Mouse (Mus musculus) kidney, embryonic 15.5 days (tissue): Measurements from ENCODE around the gene Coa7. TPM values are rescaled to one million over a fixed set of nuclear protein-coding genes. Genes with fewer than 3 reads are reported as not detected.

Source experiments
- ATAC-seq: fragments of 200-750 bp; cut with Nextera tagmentation; replicated peaks from 2 replicates; pipeline ENCODE4 v1.8.0; 2017; ENCODE audit warnings: moderate TSS enrichment; ENCODE audit not compliant: low FRiP score
- H3K27ac ChIP-seq: fragments of 300-500 bp; sonication (generic); 2 replicates; pipeline ENCODE4 v1.5.1; 2015; ENCODE audit warnings: mild to moderate bottlenecking, inconsistent platforms
- H3K27me3 ChIP-seq: fragments of 300-500 bp; sonication (generic); 2 replicates; pipeline ENCODE4 v1.6.1; 2015; ENCODE audit warnings: inconsistent platforms
- H3K36me3 ChIP-seq: fragments of 300-500 bp; sonication (generic); 2 replicates; pipeline ENCODE4 v1.6.1; 2015; ENCODE audit warnings: inconsistent platforms
- H3K4me1 ChIP-seq: fragments of 300-500 bp; sonication (generic); 2 replicates; pipeline ENCODE4 v1.6.1; 2015; ENCODE audit warnings: inconsistent platforms
- H3K4me2 ChIP-seq: fragments of 300-500 bp; sonication (generic); 2 replicates; pipeline ENCODE4 v1.6.1; 2015; ENCODE audit warnings: moderate library complexity, mild to moderate bottlenecking, inconsistent platforms
- H3K4me3 ChIP-seq: fragments of 300-500 bp; sonication (generic); replicated peaks from 2 replicates; pipeline ENCODE4 v1.5.1; 2015; ENCODE audit warnings: mild to moderate bottlenecking, inconsistent platforms
- H3K9ac ChIP-seq: fragments of 300-500 bp; sonication (generic); 2 replicates; pipeline ENCODE4 v1.6.1; 2015; ENCODE audit warnings: mild to moderate bottlenecking, inconsistent platforms
- H3K9me3 ChIP-seq: fragments of 300-500 bp; sonication (generic); replicated peaks from 2 replicates; pipeline ENCODE4 v1.6.1; 2016; ENCODE audit warnings: inconsistent platforms
- WGBS: fragments of 180-500 bp; shearing (Covaris S2); methylation state at CpG from one replicate; pipeline ENCODE4 v1.1.7; 2015; ENCODE audit warnings: mixed read lengths; 5-methylcytosine and 5-hydroxymethylcytosine counted together
- polyA plus RNA-seq: library from polyadenylated mRNA; unstranded; fragments of >200 nt; fragmentation: Nextera tagmentation; extraction: Ambion mirVana; gene quantifications from 2 replicates; pipeline ENCODE4 v1.2.1, GENCODE M21; 2015

Gene Coa7
- 57.3 and 61.0 TPM in 2 replicates for polyA plus RNA-seq

- ATAC-seq, result peak; percentile 95
- Histone ChIP-seq H3K27me3 (no peaks in the 10 kb centered on the region), H3K4me2 (peak within 1 kb of the TSS; percentile 67), H3K36me3 (peaks cover 28% of the 10 kb centered on the region), H3K9ac (peak within 1 kb of the TSS; percentile 69), H3K4me3 (peak within 1 kb of the TSS; percentile 74), H3K4me1 (peaks cover 12% of the 10 kb centered on the region), H3K27ac (peak within 1 kb of the TSS; percentile 95), H3K9me3 (no peaks in the 10 kb centered on the region)
- WGBS, result under 1% methylated on average over 45 of the region's 45 CpGs
Measured at GRCm38 (mm10) chr4:108327730-108328484, at the start of gene Coa7. Gene Coa7, plus strand, starts transcription at chr4:108328140.

- Histone ChIP-seq H3K9ac (peak overlapping the region; percentile 90), H3K4me3 (peak overlapping the region; percentile 95), H3K4me1 (peaks cover 16% of the 10 kb centered on the region), H3K9me3 (0 out of 2 replicates have a peak, but pooled peaks cover 3% of the 10 kb centered on the region), H3K27me3 (no peaks in the 10 kb centered on the region), H3K36me3 (no peaks in the 10 kb centered on the region), H3K27ac (peak overlapping the region; percentile 95), H3K4me2 (peak overlapping the region; percentile 65)
- 1% methylated on average over 14 of the region's 14 CpGs for WGBS
- ATAC-seq, result 0 out of 2 replicates have a peak, but pooled peaks have one; percentile 12
Measured at GRCm38 (mm10) chr4:108300266-108300665, 27.7 kb upstream of the Coa7 start.

GRCm38 (mm10) chr4:108300670-108301373 is 27.1 kb upstream of the Coa7 start, which contains the start of gene Zyg11b:
Gene Zyg11b, minus strand, starts transcription at chr4:108301096.
- H3K9ac ChIP-seq, result peak within 1 kb of the TSS; percentile 90
- WGBS, result under 1% methylated on average over 52 of the region's 58 CpGs
- peak within 1 kb of the TSS; percentile 65 for H3K4me2 ChIP-seq
- peak within 1 kb of the TSS; percentile 95 for H3K4me3 ChIP-seq
- peak; percentile 97 for ATAC-seq
- H3K27ac ChIP-seq, result peak within 1 kb of the TSS; percentile 95
- no peaks in the 10 kb centered on the region for H3K27me3 ChIP-seq
- 0 out of 2 replicates have a peak, but pooled peaks cover 6% of the 10 kb centered on the region for H3K9me3 ChIP-seq
- peaks cover 16% of the 10 kb centered on the region for H3K4me1 ChIP-seq
- no peaks in the 10 kb centered on the region for H3K36me3 ChIP-seq

DNA sequence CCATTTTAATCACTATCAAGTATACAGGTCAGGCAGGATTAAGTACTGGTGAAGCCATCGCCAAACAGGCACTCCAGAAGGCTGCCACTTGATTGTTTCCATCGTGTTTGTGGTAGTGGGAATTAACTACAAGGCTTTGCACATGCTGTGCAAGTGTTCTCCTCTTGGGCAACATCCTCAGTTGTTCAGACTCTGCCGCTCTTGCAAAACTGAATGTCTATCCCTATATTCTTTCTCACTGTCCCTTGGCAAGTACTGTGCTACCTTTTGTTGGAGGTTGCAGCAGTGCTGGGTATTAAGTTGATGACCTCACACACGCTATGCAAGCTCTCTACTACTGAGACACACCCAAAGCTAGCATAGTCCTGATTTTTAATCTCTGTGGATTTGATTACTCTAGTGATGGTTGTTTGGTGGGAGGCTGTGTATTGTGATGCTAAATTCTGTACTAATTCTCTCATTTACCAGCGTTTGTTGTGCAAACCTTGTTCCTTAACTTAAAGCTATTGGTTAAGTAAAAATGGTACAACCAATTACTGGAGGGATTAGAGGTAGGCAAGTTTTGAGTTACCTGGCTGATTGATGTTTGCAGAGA is 25.5 kb upstream of the Coa7 start:
- Histone ChIP-seq H3K4me2 (no peak overlapping the region), H3K9ac (no peak overlapping the region), H3K36me3 (no peaks in the 10 kb centered on the region), H3K4me3 (no peak overlapping the region), H3K27ac (no peak overlapping the region), H3K27me3 (no peaks in the 10 kb centered on the region), H3K9me3 (peaks cover 9% of the 10 kb centered on the region; the same call in 1 of the 2 replicates), H3K4me1 (peaks cover 16% of the 10 kb centered on the region)
- 74% methylated on average over 5 of the region's 5 CpGs for WGBS
- ATAC-seq, result no peak

DNA sequence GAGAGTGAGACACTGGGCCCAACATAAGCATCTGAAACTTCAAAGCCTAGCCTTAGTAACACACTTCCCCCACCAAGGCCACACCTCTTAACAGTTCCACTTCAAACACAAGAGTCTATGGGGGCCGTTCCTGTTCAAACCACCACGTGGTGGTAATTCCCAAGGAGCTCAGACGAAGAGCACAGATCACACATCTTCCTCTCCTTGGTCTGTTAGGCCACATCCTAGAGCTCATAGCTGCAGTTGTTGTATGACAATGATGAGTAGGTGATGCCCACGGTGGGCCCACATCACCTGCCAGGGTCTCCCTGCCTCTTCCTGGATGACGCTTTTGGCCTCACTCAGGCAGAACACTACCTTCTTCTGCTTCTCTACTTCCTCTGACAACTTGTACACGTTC is 17.2 kb upstream of the Coa7 start:
- no peak for ATAC-seq
- WGBS, result 57% methylated on average over 6 of the region's 6 CpGs
- Histone ChIP-seq H3K27me3 (no peaks in the 10 kb centered on the region), H3K4me1 (no peaks in the 10 kb centered on the region), H3K4me3 (no peak overlapping the region), H3K4me2 (no peak overlapping the region), H3K27ac (no peak overlapping the region), H3K9me3 (peaks cover 9% of the 10 kb centered on the region; the same call in 1 of the 2 replicates), H3K9ac (no peak overlapping the region), H3K36me3 (no peaks in the 10 kb centered on the region)

- Histone ChIP-seq H3K9me3 (no peaks in the 10 kb centered on the region), H3K4me1 (peaks cover 4% of the 10 kb centered on the region), H3K4me3 (no peak overlapping the region), H3K27ac (0 out of 2 replicates have a peak overlapping the region, but pooled peaks have one; percentile 22), H3K27me3 (no peaks in the 10 kb centered on the region), H3K9ac (no peak overlapping the region), H3K4me2 (no peak overlapping the region), H3K36me3 (no peaks in the 10 kb centered on the region)
- 34% methylated on average over 5 of the region's 5 CpGs for WGBS
- peak; percentile 49; the same call in 1 of the 2 replicates for ATAC-seq
Measured at GRCm38 (mm10) chr4:108314041-108314440, 13.9 kb upstream of the Coa7 start.

DNA sequence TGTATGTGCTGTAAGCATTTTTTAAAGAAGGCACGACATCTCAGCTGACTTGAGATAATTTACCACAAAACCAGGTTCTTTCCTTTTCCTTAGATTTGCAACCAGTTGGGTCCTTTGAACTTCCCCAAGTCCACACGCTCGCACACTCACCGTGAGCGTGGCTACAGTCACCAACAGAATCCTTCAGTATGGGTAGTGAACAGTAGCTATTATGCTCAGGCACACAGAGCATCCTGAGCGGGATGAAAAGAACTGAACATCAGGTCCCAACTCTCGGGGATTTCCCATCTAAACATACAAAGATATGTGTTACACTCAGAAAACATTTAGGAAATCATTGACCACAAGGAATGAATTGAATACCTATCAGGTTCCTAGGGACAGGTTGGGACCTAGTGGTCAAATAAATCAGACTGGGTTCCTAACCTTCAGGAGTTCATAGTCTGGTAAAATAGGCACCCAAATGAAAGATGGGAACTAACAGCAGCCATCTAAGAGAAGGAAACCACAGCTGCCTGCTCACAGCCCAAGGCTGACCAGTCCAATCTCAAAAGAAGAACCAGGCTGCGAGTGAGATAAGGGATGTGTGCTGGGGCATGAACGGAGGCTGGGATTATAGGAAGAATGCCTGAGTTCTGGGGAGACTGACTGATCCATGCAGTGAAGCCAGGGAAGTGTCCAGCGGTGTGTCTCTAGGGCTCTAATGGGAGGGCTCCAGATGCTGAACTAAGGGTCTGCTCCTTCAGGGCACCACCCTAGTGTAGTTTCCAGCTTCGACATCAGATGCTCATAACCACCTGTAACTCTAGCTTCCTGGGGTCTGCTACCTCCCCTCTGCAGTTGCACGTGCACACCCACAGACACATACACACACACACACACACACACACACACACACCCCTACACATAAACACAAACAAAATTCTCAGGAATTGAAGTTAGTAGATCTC is 10.0 kb upstream of the Coa7 start:
- Histone ChIP-seq H3K4me1 (peaks cover 4% of the 10 kb centered on the region), H3K9ac (no peak overlapping the region), H3K4me3 (no peak overlapping the region), H3K4me2 (no peak overlapping the region), H3K27me3 (no peaks in the 10 kb centered on the region), H3K9me3 (no peaks in the 10 kb centered on the region), H3K36me3 (no peaks in the 10 kb centered on the region), H3K27ac (no peak overlapping the region)
- ATAC-seq, result no peak
- WGBS, result 80% methylated on average over 12 of the region's 12 CpGs

DNA sequence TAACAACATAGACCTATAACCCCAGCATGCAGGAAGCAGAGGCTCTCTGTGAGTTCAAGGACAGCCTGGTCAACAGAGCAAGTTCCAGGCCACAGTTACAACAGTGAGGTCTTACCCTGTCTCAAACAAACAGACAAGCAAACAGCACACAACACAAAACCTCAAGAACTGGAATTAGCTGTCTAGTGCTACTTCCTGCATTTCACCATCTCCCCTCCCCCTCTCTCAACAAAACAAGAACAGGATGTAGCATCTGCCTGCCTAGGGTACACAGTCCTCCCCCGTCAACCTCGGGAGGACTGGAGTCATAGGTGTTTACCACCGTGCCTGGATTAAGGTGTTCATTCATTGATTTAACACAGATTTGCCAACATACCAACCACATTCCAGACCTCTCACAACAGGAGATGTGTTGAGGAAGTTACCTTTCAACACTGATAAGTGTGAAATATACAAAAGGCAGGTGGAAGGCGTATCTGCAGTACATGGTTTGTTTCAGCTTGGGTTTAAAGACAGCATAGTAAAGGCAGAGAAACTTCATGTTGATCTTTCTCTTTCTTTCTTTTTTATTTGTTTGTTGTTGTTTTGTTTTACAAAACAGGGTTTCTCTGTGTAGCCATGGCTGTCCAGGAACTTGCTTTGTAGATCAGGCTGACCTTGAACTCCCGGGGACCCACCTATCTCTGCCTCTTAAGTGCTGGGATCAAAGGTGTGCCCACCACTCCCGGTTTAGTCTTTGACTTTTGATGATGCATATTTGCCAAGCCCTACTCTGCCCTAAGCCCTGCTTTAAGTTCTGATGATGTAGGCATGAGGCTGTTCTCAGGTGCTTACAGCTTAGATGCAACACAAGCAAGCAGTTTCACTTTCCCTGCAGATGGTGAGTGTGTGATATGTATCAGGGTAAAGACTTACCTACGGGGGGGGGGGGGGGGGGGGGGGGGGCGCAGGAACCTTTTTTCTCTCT is 9.0 kb upstream of the Coa7 start:
- Histone ChIP-seq H3K36me3 (no peaks in the 10 kb centered on the region), H3K27ac (no peak overlapping the region), H3K4me1 (peaks cover 4% of the 10 kb centered on the region), H3K4me3 (no peak overlapping the region), H3K9me3 (no peaks in the 10 kb centered on the region), H3K27me3 (no peaks in the 10 kb centered on the region), H3K4me2 (no peak overlapping the region), H3K9ac (no peak overlapping the region)
- WGBS, result 69% methylated on average over 7 of the region's 8 CpGs
- no peak; the same call in 1 of the 2 replicates for ATAC-seq

DNA sequence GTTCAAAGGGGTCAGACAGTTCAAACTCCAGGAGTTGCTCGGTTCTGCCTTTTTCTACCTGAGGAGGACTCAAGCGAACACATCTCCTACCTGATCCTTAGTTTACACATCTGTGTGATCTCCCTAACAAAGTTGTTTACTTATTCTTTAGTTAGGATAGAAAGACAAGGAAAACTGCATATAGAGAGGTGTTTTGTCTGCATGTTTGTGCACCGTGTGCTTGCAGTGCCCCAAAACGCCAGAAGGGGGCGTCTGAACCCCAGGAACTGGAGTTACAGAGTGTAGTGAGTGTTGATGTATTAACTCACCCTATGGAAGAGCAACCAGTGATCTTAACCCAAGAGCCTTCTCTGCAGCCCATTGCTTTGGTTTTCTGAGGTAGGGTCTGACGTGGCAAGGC is 8.2 kb upstream of the Coa7 start:
- Histone ChIP-seq H3K9ac (no peak overlapping the region), H3K9me3 (no peaks in the 10 kb centered on the region), H3K4me3 (no peak overlapping the region), H3K4me2 (no peak overlapping the region), H3K4me1 (peaks cover 4% of the 10 kb centered on the region), H3K36me3 (no peaks in the 10 kb centered on the region), H3K27me3 (no peaks in the 10 kb centered on the region), H3K27ac (no peak overlapping the region)
- 71% methylated on average over 6 of the region's 6 CpGs for WGBS
- ATAC-seq, result no peak

DNA sequence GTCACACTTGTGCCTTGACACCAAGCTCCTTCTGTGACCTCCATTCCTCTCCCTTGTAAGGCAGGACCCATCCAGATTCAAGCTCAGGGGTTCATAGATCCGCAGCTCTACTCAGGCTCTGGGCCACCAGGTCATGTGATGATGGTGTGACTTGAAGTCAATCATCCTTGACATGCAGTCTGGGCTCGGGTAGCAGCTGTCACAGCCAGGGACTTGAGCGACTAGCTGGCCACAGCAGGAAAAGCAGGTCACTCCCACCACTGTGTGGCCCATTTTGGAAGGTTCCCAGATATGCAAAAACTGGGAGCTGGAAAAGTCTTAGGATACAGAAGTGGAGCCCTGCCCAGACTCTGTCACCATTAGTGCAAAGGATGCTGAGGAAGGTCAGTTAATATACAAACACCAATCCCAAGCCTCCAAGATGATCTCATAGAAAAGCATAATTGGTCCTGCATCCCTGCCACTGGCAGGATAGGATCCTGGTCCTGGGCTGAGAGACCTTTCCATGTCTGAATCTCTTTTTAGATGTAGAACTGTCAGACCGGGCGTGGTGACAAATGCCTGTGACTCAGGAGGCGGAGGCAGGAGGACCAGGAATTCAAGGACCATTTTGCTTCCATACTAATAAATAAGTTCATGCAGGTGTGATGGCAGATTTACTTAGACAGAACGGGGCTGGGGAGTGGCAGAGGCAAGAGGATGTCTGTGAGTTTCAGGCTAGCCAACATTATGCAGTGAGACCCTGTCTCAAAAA is 7.1 kb upstream of the Coa7 start:
- H3K27ac ChIP-seq, result no peak overlapping the region
- H3K4me1 ChIP-seq, result peaks cover 4% of the 10 kb centered on the region
- H3K4me2 ChIP-seq, result no peak overlapping the region
- no peak overlapping the region for H3K9ac ChIP-seq
- no peak; the same call in 1 of the 2 replicates for ATAC-seq
- WGBS, result 60% methylated on average over 7 of the region's 7 CpGs
- H3K36me3 ChIP-seq, result no peaks in the 10 kb centered on the region
- H3K9me3 ChIP-seq, result no peaks in the 10 kb centered on the region
- H3K27me3 ChIP-seq, result no peaks in the 10 kb centered on the region
- H3K4me3 ChIP-seq, result no peak overlapping the region
